Mouse (Mus musculus) CH12.LX (cell line): ENCODE measurements around the gene Chrnb1. TPM values are rescaled to one million over a fixed set of nuclear protein-coding genes. Genes with fewer than 3 reads are reported as not detected.

Experiments used
- DNase-seq: peaks from one replicate; pipeline ENCODE4 v3.0.0-alpha.2; 2013; ENCODE audit errors: extremely low read depth
- H3K27ac ChIP-seq: 2 replicates; pipeline ENCODE4 v1.5.1; 2012; ENCODE audit warnings: low read depth, mild to moderate bottlenecking, control low read depth, moderate library complexity; ENCODE audit not compliant: insufficient read depth
- H3K27me3 ChIP-seq: replicated peaks from 2 replicates; pipeline ENCODE3; 2012; ENCODE audit warnings: inconsistent platforms
- H3K36me3 ChIP-seq, 2 experiments: replicated peaks in 1 of 2; 2 replicates each; pipeline versions ENCODE3 to v1.6.1; 2012; ENCODE audit warnings: inconsistent platforms in 1 of 2, low read length in 1 of 2, mild to moderate bottlenecking in 1 of 2, mixed read lengths in 1 of 2, moderate library complexity in 1 of 2; ENCODE audit not compliant: control insufficient read depth in 1 of 2, insufficient read depth in 1 of 2
- H3K4me1 ChIP-seq, 2 experiments: 2 replicates each; pipeline ENCODE4 v1.6.1; 2012; ENCODE audit warnings: inconsistent platforms in 1 of 2, moderate library complexity in 1 of 2; ENCODE audit not compliant: insufficient read depth in 2 of 2, control insufficient read depth in 1 of 2
- H3K4me2 ChIP-seq: 2 replicates; pipeline ENCODE4 v1.6.1; 2012; ENCODE audit warnings: low read depth, mild to moderate bottlenecking, control low read depth; ENCODE audit not compliant: poor library complexity, insufficient read depth, severe bottlenecking
- H3K4me3 ChIP-seq, 3 experiments: fragments of 150-350 bp in 1 of 3; sonication (generic) in 1 of 3; replicated peaks in 1 of 3; 2 replicates each; pipeline versions ENCODE3 to v1.5.1; 2011 to 2012; ENCODE audit warnings: low read depth in 2 of 3, low read length in 2 of 3, mild to moderate bottlenecking in 2 of 3, moderate library complexity in 2 of 3, control low read depth in 1 of 3, improper control_type of control experiment in 1 of 3, inconsistent platforms in 1 of 3, mixed read lengths in 1 of 3; ENCODE audit not compliant: poor library complexity in 1 of 3
- H3K79me2 ChIP-seq: replicated peaks from 2 replicates; pipeline ENCODE4 v1.6.1; 2012; ENCODE audit warnings: mild to moderate bottlenecking, moderate library complexity; ENCODE audit not compliant: control insufficient read depth, poor library complexity, insufficient read depth, severe bottlenecking; ENCODE audit errors: extremely low read depth
- H3K9ac ChIP-seq: 2 replicates; pipeline ENCODE4 v1.6.1; 2012; ENCODE audit warnings: low read depth, mild to moderate bottlenecking, control low read depth, moderate library complexity; ENCODE audit not compliant: insufficient read depth
- H3K9me3 ChIP-seq: replicated peaks from 2 replicates; pipeline ENCODE3; 2012; ENCODE audit warnings: low read length, inconsistent platforms, mixed read lengths
- CHD2 ChIP-seq: IDR thresholded peaks from 2 replicates; pipeline ENCODE4 v1.6.1; 2011; ENCODE audit warnings: low read length, improper control_type of control experiment
- CTCF ChIP-seq, 2 experiments: IDR thresholded peaks in 1 of 2; conservative IDR thresholded peaks in 1 of 2; 2 replicates each; pipeline ENCODE4 v1.5.1; 2011 to 2012; ENCODE audit warnings: low read depth in 2 of 2, low read length in 2 of 2, improper control_type of control experiment in 1 of 2, inconsistent platforms in 1 of 2, mild to moderate bottlenecking in 1 of 2, moderate library complexity in 1 of 2
- E2F4 ChIP-seq: IDR thresholded peaks from 2 replicates; pipeline ENCODE4 v1.6.1; 2011; ENCODE audit warnings: low read depth, low read length, improper control_type of control experiment; ENCODE audit not compliant: insufficient replicate concordance
- EP300 ChIP-seq: IDR thresholded peaks from 2 replicates; pipeline ENCODE4 v1.6.1; 2011; ENCODE audit warnings: low read length, improper control_type of control experiment
- ETS1 ChIP-seq: conservative IDR thresholded peaks from 2 replicates; pipeline ENCODE4 v1.6.1; 2012; ENCODE audit warnings: low read depth, mild to moderate bottlenecking, inconsistent platforms, low read length, improper control_type of control experiment, moderate library complexity
- GABPA ChIP-seq: IDR thresholded peaks from 2 replicates; pipeline ENCODE4 v1.6.1; 2012; ENCODE audit warnings: low read depth, low read length, improper control_type of control experiment, inconsistent platforms; ENCODE audit not compliant: insufficient replicate concordance
- HCFC1 ChIP-seq: IDR thresholded peaks from 2 replicates; pipeline ENCODE4 v1.6.1; 2012; ENCODE audit warnings: low read depth, mild to moderate bottlenecking, inconsistent platforms, low read length, improper control_type of control experiment
- JUND ChIP-seq: conservative IDR thresholded peaks from 2 replicates; pipeline ENCODE4 v1.6.1; 2011; ENCODE audit warnings: low read depth, low read length, improper control_type of control experiment
- MAFK ChIP-seq: IDR thresholded peaks from 2 replicates; pipeline ENCODE4 v1.6.1; 2011; ENCODE audit warnings: low read length, improper control_type of control experiment; ENCODE audit not compliant: insufficient replicate concordance
- MAX ChIP-seq: IDR thresholded peaks from 2 replicates; pipeline ENCODE4 v1.6.1; 2011; ENCODE audit warnings: low read length, improper control_type of control experiment
- MAZ ChIP-seq: IDR thresholded peaks from 2 replicates; pipeline ENCODE4 v1.6.1; 2012; ENCODE audit warnings: low read depth, mild to moderate bottlenecking, inconsistent platforms, low read length, improper control_type of control experiment, moderate library complexity
- MEF2A ChIP-seq: IDR thresholded peaks from 2 replicates; pipeline ENCODE4 v1.6.1; 2014; ENCODE audit warnings: low read depth, mild to moderate bottlenecking, inconsistent platforms, low read length, improper control_type of control experiment, borderline replicate concordance
- MXI1 ChIP-seq: IDR thresholded peaks from 2 replicates; pipeline ENCODE4 v1.6.1; 2011; ENCODE audit warnings: mild to moderate bottlenecking, low read depth, low read length, improper control_type of control experiment
- MYC ChIP-seq: IDR thresholded peaks from 2 replicates; pipeline ENCODE4 v1.6.1; 2011; ENCODE audit warnings: low read depth, mild to moderate bottlenecking, improper control_type of control experiment, low read length
- POLR2A ChIP-seq: IDR thresholded peaks from 2 replicates; pipeline ENCODE4 v1.6.1; 2011; ENCODE audit warnings: low read depth, mild to moderate bottlenecking, improper control_type of control experiment, low read length
- RAD21 ChIP-seq: IDR thresholded peaks from 2 replicates; pipeline ENCODE4 v1.6.1; 2011; ENCODE audit warnings: low read depth, mild to moderate bottlenecking, low read length, improper control_type of control experiment, moderate library complexity
- SIN3A ChIP-seq: IDR thresholded peaks from 2 replicates; pipeline ENCODE4 v1.6.1; 2012; ENCODE audit warnings: low read length, improper control_type of control experiment, inconsistent platforms
- SMC3 ChIP-seq: IDR thresholded peaks from 2 replicates; pipeline ENCODE4 v1.6.1; 2011; ENCODE audit warnings: low read depth, low read length, improper control_type of control experiment
- TCF12 ChIP-seq: IDR thresholded peaks from 2 replicates; pipeline ENCODE4 v1.6.1; 2014; ENCODE audit warnings: low read depth, mild to moderate bottlenecking, inconsistent platforms, low read length, improper control_type of control experiment
- USF2 ChIP-seq: conservative IDR thresholded peaks from 2 replicates; pipeline ENCODE4 v1.6.1; 2011; ENCODE audit warnings: low read depth, low read length, improper control_type of control experiment
- ZC3H11A ChIP-seq: IDR thresholded peaks from 2 replicates; pipeline ENCODE4 v1.6.1; 2012; ENCODE audit warnings: low read depth, mild to moderate bottlenecking, inconsistent platforms, low read length, improper control_type of control experiment
- ZNF384 ChIP-seq: IDR thresholded peaks from 2 replicates; pipeline ENCODE4 v1.6.1; 2012; ENCODE audit warnings: low read depth, low read length, improper control_type of control experiment, inconsistent platforms
- dilution Hi-C: fragments of 300-500 bp; cut with MboI; formaldehyde crosslinking; loops from 2 replicates; pipeline ENCODE4 v1.14.3; 2020; ENCODE audit warnings: low sequenced_read_pairs; ENCODE audit not compliant: extremely low pct_unique_long_range_greater_than_20kb, extremely low pct_ligation_motif_present
- in situ Hi-C: fragments of 300-500 bp; cut with MboI; formaldehyde crosslinking; loops from 3 replicates; pipeline ENCODE4 v1.14.3; 2019; ENCODE audit warnings: low sequenced_read_pairs, low pct_ligation_motif_present, low pct_unique_long_range_greater_than_20kb, mixed read lengths
- polyA plus RNA-seq: library from polyadenylated mRNA; unstranded; fragments of >175 nt; gene quantifications from 2 replicates; pipeline ENCODE4 v1.2.1, GENCODE M21; 2012; ENCODE audit warnings: low read depth; ENCODE audit not compliant: insufficient read length
- total RNA-seq, 2 experiments: library from RNA; depleted of rRNA; stranded (reverse); fragments of 300-350 nt in 1 of 2; fragments of >200 nt in 1 of 2; gene quantifications; 2 replicates each; pipeline ENCODE4 v1.2.3; 2012 to 2014

Chrnb1 gene
- total and polyA plus RNA-seq, 3 experiments = 1.9 to 5.9 (median 2.2) TPM

DNA sequence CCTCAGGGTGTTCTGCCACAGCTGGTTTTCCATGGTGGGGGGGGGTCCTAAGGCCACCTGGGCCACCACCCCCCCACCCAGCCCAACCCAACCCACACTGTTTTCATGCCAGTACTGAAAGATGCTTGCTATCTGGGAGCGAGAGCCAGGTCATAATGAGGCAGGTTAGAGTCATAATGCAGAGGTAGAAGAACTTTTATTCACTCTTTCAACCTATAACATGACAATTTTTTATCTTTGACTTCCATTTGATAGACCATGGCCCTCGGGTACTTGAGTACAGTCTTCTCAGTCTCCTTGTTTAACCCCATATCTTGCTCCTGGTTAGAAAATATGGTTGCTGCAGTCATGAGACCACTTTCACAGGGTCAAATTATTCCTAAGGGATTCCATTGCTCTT lies 22.6 kb upstream of the Chrnb1 start, which contains the start of gene Spem2:
Spem2 (minus strand) TSS at position 101 of the 400 bp plus-strand sequence.
- TF ChIP-seq MAZ (no peak), CHD2 (no peak), USF2 (no peak)
- Histone ChIP-seq H3K4me1 (no peaks in the 10 kb centered on the region), H3K4me2 (no peak within 1 kb of the TSS), H3K79me2 (no peaks in the 10 kb centered on the region), H3K36me3 (no peaks in the 10 kb centered on the region), H3K9me3 (no peaks in the 10 kb centered on the region), H3K9ac (no peak within 1 kb of the TSS), H3K27ac (no peak within 1 kb of the TSS), H3K4me3 (no peak within 1 kb of the TSS), H3K27me3 (peaks cover 68% of the 10 kb centered on the region)
- DNase-seq = no peak
- in situ Hi-C loops (no loop called here), dilution Hi-C loops (no loop called here)

DNA sequence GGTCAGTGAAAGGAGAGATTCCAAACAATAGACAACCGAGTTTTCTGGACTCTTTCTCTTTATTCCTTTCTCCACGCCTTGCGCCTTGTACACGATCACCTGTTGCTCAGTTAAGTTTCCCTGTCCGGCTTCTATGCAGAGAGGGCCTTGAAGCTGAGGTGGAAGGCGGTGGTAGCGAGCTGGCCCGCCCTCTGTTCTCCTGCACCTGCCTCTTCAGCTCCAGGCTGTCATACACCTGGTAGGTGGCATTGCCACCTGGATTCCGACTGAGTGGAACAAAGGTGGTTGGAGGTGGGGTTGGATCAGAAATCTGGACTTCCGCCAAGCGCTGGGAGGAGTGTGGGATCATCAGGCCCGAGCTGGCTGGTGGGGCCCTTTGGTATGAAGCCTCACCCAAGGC lies 20.8 kb upstream of the Chrnb1 start:
- no peak for DNase-seq
- dilution Hi-C loops = no loop called here
- in situ Hi-C loops = no loop called here
- Histone ChIP-seq H3K27me3 (peaks cover 80% of the 10 kb centered on the region), H3K9me3 (no peaks in the 10 kb centered on the region), H3K36me3 (no peaks in the 10 kb centered on the region), H3K4me2 (no peak overlapping the region), H3K4me1 (no peaks in the 10 kb centered on the region), H3K27ac (no peak overlapping the region), H3K4me3 (no peak overlapping the region), H3K79me2 (no peaks in the 10 kb centered on the region), H3K9ac (no peak overlapping the region)
- TF ChIP-seq ETS1 (no peak), JUND (no peak), HCFC1 (no peak), MXI1 (no peak), ZC3H11A (no peak), MEF2A (no peak), RAD21 (no peak), USF2 (no peak), EP300 (no peak)

DNA sequence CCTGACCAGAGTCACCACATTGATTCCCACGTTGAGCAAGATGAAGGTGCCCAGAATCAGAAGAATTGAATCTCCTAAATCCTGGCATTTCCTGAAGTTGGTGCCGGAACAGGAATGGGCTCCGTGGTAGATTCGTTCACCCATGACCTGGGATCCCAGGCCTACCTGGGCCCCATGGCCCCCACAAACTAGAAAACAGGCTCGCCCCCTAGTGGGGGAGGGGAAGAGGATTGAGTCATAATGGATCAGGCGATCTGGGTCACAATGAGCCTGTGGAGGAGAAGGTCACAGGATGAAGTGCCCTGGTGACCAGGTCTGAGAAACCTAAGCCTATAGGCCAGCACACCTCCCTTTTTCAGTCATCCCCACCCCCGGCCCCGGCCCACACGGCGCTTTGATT lies 19.4 kb upstream of the Chrnb1 start, which contains the start of gene Gm39566:
Gm39566 (minus strand) TSS at position 144 of the 400 bp plus-strand sequence.
- DNase-seq = no peak
- Histone ChIP-seq H3K4me1 (no peaks in the 10 kb centered on the region), H3K9me3 (peaks cover 9% of the 10 kb centered on the region), H3K36me3 (no peaks in the 10 kb centered on the region)
- TF ChIP-seq POLR2A = no peak
- TF ChIP-seq SIN3A = no peak
- no peak for TF ChIP-seq E2F4
- TF ChIP-seq CTCF (conservative IDR thresholded peaks at IDR 0.05 in 1 of 2, IDR thresholded peaks at IDR 0.05 in 1 of 2; ENCODE audit: low read depth in 2 of 2, low read length in 2 of 2) = peak in 1 of 2 experiments; percentile 47; a peak in 2 of 4 replicates
- no peak for TF ChIP-seq ZNF384
- TF ChIP-seq GABPA = no peak
- TF ChIP-seq RAD21 = peak; percentile 7
- TF ChIP-seq MAX = no peak
- TF ChIP-seq MYC = no peak
- TF ChIP-seq MAZ = no peak
- no peak for TF ChIP-seq HCFC1
- no peak for TF ChIP-seq MAFK
- TF ChIP-seq SMC3 = peak; percentile 29; the same call in 1 of the 2 replicates
- TF ChIP-seq TCF12 = no peak
- TF ChIP-seq, all 38 proteins: peak for 3
- Histone ChIP-seq H3K79me2 (no peaks in the 10 kb centered on the region), H3K27ac (no peak within 1 kb of the TSS), H3K4me2 (no peak within 1 kb of the TSS), H3K4me3 (no peak within 1 kb of the TSS), H3K27me3 (peaks cover 80% of the 10 kb centered on the region), H3K9ac (no peak within 1 kb of the TSS)
- in situ Hi-C loops = no loop called here
- dilution Hi-C loops = no loop called here
